Mouse (Mus musculus): ENCODE measurements around the gene Snd1. TPM values are rescaled to one million over a fixed set of nuclear protein-coding genes. Genes with fewer than 3 reads are reported as not detected.

Gene Snd1
- polyA plus RNA-seq, 1 experiment from 2014 or later = 56.1 TPM

DNA sequence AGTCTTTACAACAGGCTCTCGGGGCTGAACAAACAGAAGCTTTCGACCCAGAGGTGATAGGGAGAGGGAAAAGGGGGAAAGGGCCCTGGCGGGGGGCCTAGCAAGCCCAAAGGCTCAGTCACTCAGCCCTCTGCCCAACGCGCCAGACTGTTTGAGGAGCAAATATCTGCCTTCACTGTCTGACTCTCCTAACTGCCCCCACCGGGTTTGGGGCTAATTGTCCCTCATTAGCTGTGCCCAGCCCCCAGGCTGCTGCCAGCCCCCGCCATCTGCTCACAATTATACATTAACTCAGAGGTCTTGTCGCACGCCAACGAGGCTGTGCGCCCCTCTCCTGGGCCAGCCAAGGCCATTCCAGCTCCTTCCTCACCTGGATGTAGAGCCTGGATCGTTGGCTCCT lies 24.0 kb upstream of the Snd1 start:
- 3% methylated on average over 12 of the region's 12 CpGs for WGBS (ENCODE audit: insufficient replicate concordance)
- H3K27me3 ChIP-seq (ENCODE audit: control insufficient read depth, insufficient read depth, low read depth, low read length) = peaks cover 27% of the 10 kb centered on the region
- H3K4me2 ChIP-seq (ENCODE audit: low read depth, low read length) = no peak overlapping the region
- ATAC-seq (ENCODE audit: low read depth) = no peak
- H3K4me3 ChIP-seq (ENCODE audit: low read depth, low read length) = no peak overlapping the region
- H3K36me3 ChIP-seq (ENCODE audit: control insufficient read depth, insufficient read depth) = no peaks in the 10 kb centered on the region
- H3K27ac ChIP-seq (ENCODE audit: low read length) = no peak overlapping the region
- H3K4me1 ChIP-seq (ENCODE audit: control insufficient read depth, low read depth, low read length) = no peaks in the 10 kb centered on the region
- H3K9me3 ChIP-seq (replicated peaks; ENCODE audit: control insufficient read depth, low read length) = no peaks in the 10 kb centered on the region
- no peak overlapping the region for H3K9ac ChIP-seq (ENCODE audit: low read depth, low read length)

DNA sequence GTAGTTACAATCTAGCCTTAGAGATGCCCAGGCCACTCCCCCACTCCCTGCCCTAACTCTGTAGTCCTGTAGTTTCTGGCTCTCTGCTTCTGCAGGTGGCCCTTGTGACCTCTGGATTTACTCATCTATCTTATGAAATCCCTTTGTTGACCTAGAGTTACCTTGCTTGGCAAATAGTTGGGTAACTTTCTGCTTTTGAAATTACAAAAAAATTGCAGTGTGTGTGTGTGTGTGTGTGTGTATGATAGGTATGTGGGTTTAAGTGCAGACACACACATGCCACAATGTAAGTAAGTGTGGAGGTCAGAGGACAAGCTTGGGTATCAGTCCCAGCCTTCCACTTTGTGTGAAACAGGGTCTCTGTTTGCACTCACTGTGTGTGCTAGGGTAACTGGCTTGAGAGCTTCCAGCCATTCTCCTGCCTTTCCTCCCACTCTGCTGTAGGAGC lies 15.7 kb upstream of the Snd1 start:
- no peaks in the 10 kb centered on the region for H3K36me3 ChIP-seq (ENCODE audit: control insufficient read depth, insufficient read depth)
- peak; percentile 93 for ATAC-seq (ENCODE audit: low read depth)

DNA sequence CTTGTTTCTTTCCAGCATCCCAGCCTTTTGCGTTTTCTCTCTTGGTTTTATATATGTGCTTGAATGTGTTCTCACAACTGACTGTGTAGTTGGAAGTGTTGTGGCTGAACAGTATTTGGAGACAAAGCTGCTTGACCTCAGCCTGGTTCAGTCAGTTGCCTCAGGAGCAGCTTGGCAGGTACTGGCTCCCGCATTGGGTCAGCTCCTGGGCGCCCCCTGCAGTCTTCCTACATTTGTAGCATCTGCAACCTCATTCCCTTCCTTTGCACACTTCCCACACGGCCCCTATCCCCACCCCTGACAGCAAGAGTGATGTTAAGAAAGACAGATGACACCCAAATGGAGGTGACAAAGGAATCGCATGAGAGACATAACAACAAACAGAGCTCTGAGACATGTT lies 14.4 kb upstream of the Snd1 start:
- H3K36me3 ChIP-seq (ENCODE audit: control insufficient read depth, insufficient read depth) = no peaks in the 10 kb centered on the region
- no peak; the same call in 1 of the 2 replicates for ATAC-seq (ENCODE audit: low read depth)
- H3K4me1 ChIP-seq (ENCODE audit: control insufficient read depth, low read depth, low read length) = peaks cover 4% of the 10 kb centered on the region; the same call in 1 of the 2 replicates
- no peak overlapping the region for H3K4me2 ChIP-seq (ENCODE audit: low read depth, low read length)
- WGBS (ENCODE audit: insufficient replicate concordance) = 6% methylated on average over 5 of the region's 5 CpGs
- H3K27me3 ChIP-seq (ENCODE audit: control insufficient read depth, insufficient read depth, low read depth, low read length) = no peaks in the 10 kb centered on the region
- H3K27ac ChIP-seq (ENCODE audit: low read length) = no peak overlapping the region
- no peak overlapping the region for H3K9ac ChIP-seq (ENCODE audit: low read depth, low read length)
- no peaks in the 10 kb centered on the region for H3K9me3 ChIP-seq (replicated peaks; ENCODE audit: control insufficient read depth, low read length)
- H3K4me3 ChIP-seq (ENCODE audit: low read depth, low read length) = no peak overlapping the region

More for the DNA sequence above, 15.7 kb upstream of the Snd1 start:
- Histone ChIP-seq H3K27me3 (ENCODE audit: control insufficient read depth, insufficient read depth, low read depth, low read length) (no peaks in the 10 kb centered on the region), H3K4me3 (ENCODE audit: low read depth, low read length) (no peak overlapping the region), H3K27ac (ENCODE audit: low read length) (no peak overlapping the region; the same call in 1 of the 2 replicates), H3K9me3 (replicated peaks; ENCODE audit: control insufficient read depth, low read length) (no peaks in the 10 kb centered on the region), H3K9ac (ENCODE audit: low read depth, low read length) (no peak overlapping the region), H3K4me2 (ENCODE audit: low read depth, low read length) (no peak overlapping the region), H3K4me1 (ENCODE audit: control insufficient read depth, low read depth, low read length) (peaks cover 4% of the 10 kb centered on the region; the same call in 1 of the 2 replicates)

DNA sequence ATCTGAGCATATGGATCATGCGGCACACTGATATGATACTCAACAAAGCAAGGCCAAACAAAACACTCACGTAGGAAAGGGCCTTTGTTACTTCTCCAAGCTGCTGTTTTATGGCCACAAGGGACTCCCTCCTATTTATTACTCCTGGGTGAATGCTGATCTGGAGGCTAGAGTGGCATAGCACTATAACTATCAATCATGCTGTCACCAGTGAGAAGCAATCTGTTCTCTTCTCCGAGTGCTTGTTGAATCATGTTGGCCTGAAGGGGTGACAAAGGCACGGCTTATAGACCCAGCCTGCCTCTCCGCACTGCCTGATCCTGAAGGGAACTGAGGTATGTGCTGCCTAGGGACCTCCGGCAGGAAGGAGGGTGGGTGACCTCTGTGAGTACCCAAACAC lies 10.3 kb upstream of the Snd1 start:
- 56% methylated on average over 6 of the region's 6 CpGs for WGBS (ENCODE audit: insufficient replicate concordance)
- no peak for ATAC-seq (ENCODE audit: low read depth)
- Histone ChIP-seq H3K27ac (ENCODE audit: low read length) (no peak overlapping the region), H3K4me3 (ENCODE audit: low read depth, low read length) (no peak overlapping the region), H3K4me1 (ENCODE audit: control insufficient read depth, low read depth, low read length) (peaks cover 4% of the 10 kb centered on the region; the same call in 1 of the 2 replicates), H3K36me3 (ENCODE audit: control insufficient read depth, insufficient read depth) (no peaks in the 10 kb centered on the region), H3K9ac (ENCODE audit: low read depth, low read length) (no peak overlapping the region), H3K9me3 (replicated peaks; ENCODE audit: control insufficient read depth, low read length) (no peaks in the 10 kb centered on the region), H3K27me3 (ENCODE audit: control insufficient read depth, insufficient read depth, low read depth, low read length) (no peaks in the 10 kb centered on the region), H3K4me2 (ENCODE audit: low read depth, low read length) (no peak overlapping the region)

DNA sequence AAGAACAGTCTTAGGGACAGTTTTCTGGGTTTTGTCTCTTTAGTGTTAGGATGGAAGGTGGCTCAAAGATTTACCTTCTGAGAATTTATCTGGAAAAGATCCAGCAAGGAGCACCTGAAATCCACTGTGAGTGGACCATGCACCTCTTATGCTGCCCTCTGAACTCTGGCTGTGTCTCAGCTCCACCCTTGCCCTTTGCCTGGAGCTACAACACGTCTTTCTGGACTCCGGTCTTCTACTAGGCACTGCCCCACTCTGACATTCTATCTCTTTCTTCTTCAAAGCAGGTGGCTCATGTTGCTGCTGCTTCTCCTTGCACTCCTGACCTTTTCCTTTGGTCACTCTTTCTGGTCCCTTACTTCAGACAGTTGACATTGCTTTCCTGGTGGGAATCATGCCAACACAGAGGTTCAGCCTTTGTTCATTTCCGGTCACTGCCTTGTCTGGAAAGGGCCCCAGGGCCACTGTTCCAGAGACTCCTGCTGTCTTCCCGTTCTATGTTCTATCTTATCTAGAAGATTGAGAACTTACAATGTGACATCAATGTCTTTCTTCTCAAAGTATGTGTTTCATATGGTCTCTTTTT lies 4.8 kb upstream of the Snd1 start:
- Histone ChIP-seq H3K9ac (ENCODE audit: low read depth, low read length) (no peak overlapping the region), H3K9me3 (replicated peaks; ENCODE audit: control insufficient read depth, low read length) (no peaks in the 10 kb centered on the region), H3K27ac (ENCODE audit: low read length) (no peak overlapping the region), H3K36me3 (ENCODE audit: control insufficient read depth, insufficient read depth) (no peaks in the 10 kb centered on the region), H3K4me3 (ENCODE audit: low read depth, low read length) (no peak overlapping the region), H3K27me3 (ENCODE audit: control insufficient read depth, insufficient read depth, low read depth, low read length) (no peaks in the 10 kb centered on the region), H3K4me2 (ENCODE audit: low read depth, low read length) (no peak overlapping the region), H3K4me1 (ENCODE audit: control insufficient read depth, low read depth, low read length) (no peaks in the 10 kb centered on the region; the same call in 1 of the 2 replicates)
- WGBS (ENCODE audit: insufficient replicate concordance) = 51% methylated on average over 4 of the region's 4 CpGs
- no peak for ATAC-seq (ENCODE audit: low read depth)

DNA sequence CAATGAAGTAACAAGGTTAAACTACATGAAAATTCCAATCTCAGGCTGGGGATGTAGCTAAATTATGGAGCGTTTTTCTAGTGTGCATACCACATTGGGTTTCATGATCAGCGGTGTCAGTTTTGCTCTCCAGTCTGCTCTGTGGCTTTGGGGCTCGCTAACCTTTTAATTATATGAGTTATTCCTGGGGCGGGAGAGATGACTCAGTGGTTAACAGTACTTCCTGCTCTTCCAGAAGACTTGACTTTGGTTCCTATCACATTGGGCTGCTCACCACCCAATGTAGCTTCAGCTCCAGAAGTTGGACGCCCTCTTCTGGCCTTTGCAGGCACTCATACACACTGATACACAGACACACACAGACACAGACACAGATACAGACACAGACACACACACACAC lies 4.3 kb upstream of the Snd1 start:
- Histone ChIP-seq H3K4me2 (ENCODE audit: low read depth, low read length) (no peak overlapping the region), H3K27ac (ENCODE audit: low read length) (no peak overlapping the region), H3K27me3 (ENCODE audit: control insufficient read depth, insufficient read depth, low read depth, low read length) (no peaks in the 10 kb centered on the region), H3K36me3 (ENCODE audit: control insufficient read depth, insufficient read depth) (no peaks in the 10 kb centered on the region), H3K4me3 (ENCODE audit: low read depth, low read length) (no peak overlapping the region), H3K4me1 (ENCODE audit: control insufficient read depth, low read depth, low read length) (no peaks in the 10 kb centered on the region; the same call in 1 of the 2 replicates), H3K9me3 (replicated peaks; ENCODE audit: control insufficient read depth, low read length) (no peaks in the 10 kb centered on the region), H3K9ac (ENCODE audit: low read depth, low read length) (no peak overlapping the region)
- no peak for ATAC-seq (ENCODE audit: low read depth)
- 58% methylated on average over 5 of the region's 5 CpGs for WGBS (ENCODE audit: insufficient replicate concordance)

DNA sequence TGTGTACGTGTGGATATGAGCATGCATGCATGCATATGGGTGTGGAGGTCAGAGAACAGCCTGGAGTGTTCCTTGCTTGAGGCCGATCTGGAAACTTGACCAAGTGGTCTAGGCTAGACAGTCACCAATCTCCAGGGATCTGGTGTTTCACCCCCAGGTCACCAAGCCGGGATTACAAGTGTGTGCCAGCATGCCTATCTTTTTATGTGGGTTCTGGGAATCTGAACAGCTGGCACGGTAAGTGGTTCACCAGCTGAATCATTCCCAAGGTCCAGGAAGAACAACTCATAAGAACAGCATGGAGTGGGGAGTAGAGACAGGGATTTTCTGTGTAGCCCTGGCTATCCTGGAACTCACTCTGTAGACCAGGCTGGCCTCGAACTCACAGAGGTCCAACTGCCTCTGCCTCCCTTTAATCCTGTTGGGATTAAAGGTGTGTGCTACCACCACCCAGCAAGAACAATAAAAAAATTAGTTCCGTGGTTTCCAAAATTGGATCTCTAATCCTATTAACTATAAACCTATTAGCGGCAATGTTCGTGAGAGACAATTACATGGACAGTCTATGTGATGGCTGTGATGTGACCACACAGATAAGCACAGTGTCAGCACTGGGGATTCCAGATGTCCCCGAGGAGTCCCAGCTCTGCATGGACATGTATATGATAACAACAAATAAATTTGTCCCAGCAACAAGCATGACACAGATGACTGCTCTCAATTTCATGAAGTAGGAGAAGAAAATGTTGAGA lies 3.5 kb upstream of the Snd1 start:
- Histone ChIP-seq H3K27ac (ENCODE audit: low read length) (no peak overlapping the region), H3K9ac (ENCODE audit: low read depth, low read length) (no peak overlapping the region), H3K4me1 (ENCODE audit: control insufficient read depth, low read depth, low read length) (no peaks in the 10 kb centered on the region; the same call in 1 of the 2 replicates), H3K9me3 (replicated peaks; ENCODE audit: control insufficient read depth, low read length) (no peaks in the 10 kb centered on the region), H3K36me3 (ENCODE audit: control insufficient read depth, insufficient read depth) (no peaks in the 10 kb centered on the region), H3K4me2 (ENCODE audit: low read depth, low read length) (no peak overlapping the region), H3K27me3 (ENCODE audit: control insufficient read depth, insufficient read depth, low read depth, low read length) (no peaks in the 10 kb centered on the region), H3K4me3 (ENCODE audit: low read depth, low read length) (no peak overlapping the region)
- no peak for ATAC-seq (ENCODE audit: low read depth)
- WGBS (ENCODE audit: insufficient replicate concordance) = 60% methylated on average over 9 of the region's 9 CpGs

DNA sequence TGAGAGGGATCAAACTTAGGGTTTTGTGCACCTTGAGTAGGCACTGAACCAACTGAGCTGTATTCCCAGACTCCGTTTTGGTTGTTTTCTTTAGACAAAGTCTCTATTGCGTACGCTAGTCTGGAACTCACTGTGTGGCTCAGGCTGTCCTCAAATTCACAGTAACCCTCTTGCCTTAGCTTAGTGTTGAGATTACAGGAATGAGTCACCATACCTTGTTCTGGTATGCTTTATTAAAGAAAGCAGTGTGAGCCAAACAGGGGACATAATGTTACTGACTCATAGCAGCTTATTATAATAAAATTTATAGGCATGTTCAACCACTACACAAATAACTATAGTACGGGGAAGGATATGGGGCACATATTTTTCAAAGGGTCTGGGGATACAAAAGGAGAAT lies 728 bp upstream of the Snd1 start:
- H3K4me2 ChIP-seq (ENCODE audit: low read depth, low read length) = no peak overlapping the region
- peaks cover 7% of the 10 kb centered on the region for H3K4me1 ChIP-seq (ENCODE audit: control insufficient read depth, low read depth, low read length)
- ATAC-seq (ENCODE audit: low read depth) = no peak
- no peak overlapping the region for H3K4me3 ChIP-seq (ENCODE audit: low read depth, low read length)
- H3K27me3 ChIP-seq (ENCODE audit: control insufficient read depth, insufficient read depth, low read depth, low read length) = no peaks in the 10 kb centered on the region
- WGBS (ENCODE audit: insufficient replicate concordance) = 75% methylated on average over 4 of the region's 4 CpGs
- no peaks in the 10 kb centered on the region for H3K36me3 ChIP-seq (ENCODE audit: control insufficient read depth, insufficient read depth)
- H3K9me3 ChIP-seq (replicated peaks; ENCODE audit: control insufficient read depth, low read length) = no peaks in the 10 kb centered on the region
- H3K9ac ChIP-seq (ENCODE audit: low read depth, low read length) = no peak overlapping the region
- no peak overlapping the region for H3K27ac ChIP-seq (ENCODE audit: low read length)

Data from liver, embryonic 16.5 days (tissue).